Mouse (Mus musculus): ENCODE data around the gene Gpa33. TPM values are rescaled to one million over a fixed set of nuclear protein-coding genes. Genes with fewer than 3 reads are reported as not detected.

The Gpa33 gene
- total and polyA plus RNA-seq, 3 experiments: not detected

DNA sequence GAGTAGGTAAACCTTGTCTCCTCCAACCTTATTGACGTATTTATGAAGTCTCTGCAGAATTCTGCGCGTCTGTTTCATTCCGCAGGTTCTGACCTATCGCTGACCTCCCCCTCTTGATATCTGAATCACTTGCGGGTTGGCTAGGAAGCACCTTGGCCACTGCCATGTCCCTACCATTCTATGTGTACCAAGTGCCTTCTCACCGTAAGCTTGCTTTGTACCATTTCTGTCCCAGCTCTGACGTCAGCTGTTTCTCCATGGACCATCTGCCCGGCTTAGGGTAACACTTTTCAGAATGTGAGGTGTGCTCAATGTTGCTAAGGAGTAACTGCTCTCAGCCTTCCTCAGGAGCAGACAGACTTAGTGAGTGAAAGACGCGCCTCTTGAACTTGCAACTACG, 40.8 kb downstream of the Gpa33 start:
- Histone ChIP-seq H3K4me3 (no peak overlapping the region), H3K27me3 (ENCODE audit: control insufficient read depth, insufficient read depth, low read length) (no peaks in the 10 kb centered on the region), H3K79me2 (replicated peaks; ENCODE audit: control insufficient read depth, insufficient read depth, low read length) (no peaks in the 10 kb centered on the region), H3K36me3 (ENCODE audit: control insufficient read depth, insufficient read depth, low read length) (no peaks in the 10 kb centered on the region), H3K27ac (no peak overlapping the region), H3K9ac (ENCODE audit: low read depth, low read length) (no peak overlapping the region), H3K4me1 (ENCODE audit: control insufficient read depth, insufficient read depth, low read length) (no peaks in the 10 kb centered on the region)
- intact Hi-C loops (cut with DNase I): no loop called here
- WGBS: 92% methylated on average over 12 of the region's 12 CpGs
- no peak for TF ChIP-seq POLR2A (IDR thresholded peaks at IDR 0.05; ENCODE audit: insufficient read depth, low read depth, low read length)
- TF ChIP-seq CTCF (IDR thresholded peaks at IDR 0.05): no peak
- no peak for TF ChIP-seq EP300 (IDR thresholded peaks at IDR 0.05; ENCODE audit: insufficient read depth, low read depth, low read length)
- DNase-seq: no peak

GRCm38 (mm10) chr1:166172992-166173391, 43.0 kb downstream of the Gpa33 start:
- Histone ChIP-seq H3K4me3 (no peak overlapping the region), H3K27ac (no peak overlapping the region), H3K36me3 (ENCODE audit: control insufficient read depth, insufficient read depth, low read length) (no peaks in the 10 kb centered on the region), H3K4me1 (ENCODE audit: control insufficient read depth, insufficient read depth, low read length) (no peaks in the 10 kb centered on the region), H3K9ac (ENCODE audit: low read depth, low read length) (no peak overlapping the region), H3K79me2 (replicated peaks; ENCODE audit: control insufficient read depth, insufficient read depth, low read length) (no peaks in the 10 kb centered on the region), H3K27me3 (ENCODE audit: control insufficient read depth, insufficient read depth, low read length) (no peaks in the 10 kb centered on the region)
- WGBS: 49% methylated on average over 3 of the region's 3 CpGs
- no peak for TF ChIP-seq CTCF (IDR thresholded peaks at IDR 0.05)
- no peak for TF ChIP-seq EP300 (IDR thresholded peaks at IDR 0.05; ENCODE audit: insufficient read depth, low read depth, low read length)
- no peak for TF ChIP-seq POLR2A (IDR thresholded peaks at IDR 0.05; ENCODE audit: insufficient read depth, low read depth, low read length)
- intact Hi-C loops (cut with DNase I): no loop called here
- no peak for DNase-seq

DNA sequence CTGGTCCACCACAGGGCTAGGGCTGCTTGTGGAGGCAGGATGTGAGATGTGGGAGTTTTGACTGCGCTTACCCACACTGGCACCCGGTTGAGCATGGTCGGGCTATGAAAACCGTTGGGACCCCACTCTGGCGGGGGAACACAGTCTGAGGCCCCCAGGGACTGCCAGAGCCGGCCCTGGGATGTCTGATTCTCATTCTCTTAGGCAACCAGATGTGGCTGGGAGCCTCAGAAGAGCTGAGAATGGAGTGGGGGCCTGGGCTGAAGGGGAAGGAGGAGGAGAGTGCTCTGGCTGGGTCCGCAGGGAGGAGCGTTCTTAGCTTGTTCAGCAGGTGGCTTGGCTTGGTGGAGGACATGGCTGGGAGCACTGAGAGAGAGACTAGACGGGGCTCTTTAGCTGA, 43.6 kb downstream of the Gpa33 start:
- Histone ChIP-seq H3K27me3 (ENCODE audit: control insufficient read depth, insufficient read depth, low read length) (no peaks in the 10 kb centered on the region), H3K4me1 (ENCODE audit: control insufficient read depth, insufficient read depth, low read length) (no peaks in the 10 kb centered on the region), H3K79me2 (replicated peaks; ENCODE audit: control insufficient read depth, insufficient read depth, low read length) (no peaks in the 10 kb centered on the region), H3K27ac (no peak overlapping the region), H3K36me3 (ENCODE audit: control insufficient read depth, insufficient read depth, low read length) (no peaks in the 10 kb centered on the region), H3K9ac (ENCODE audit: low read depth, low read length) (no peak overlapping the region), H3K4me3 (no peak overlapping the region)
- 71% methylated on average over 9 of the region's 9 CpGs for WGBS
- no peak for DNase-seq
- intact Hi-C loops (cut with DNase I): no loop called here
- TF ChIP-seq CTCF (IDR thresholded peaks at IDR 0.05) (no peak), EP300 (IDR thresholded peaks at IDR 0.05; ENCODE audit: insufficient read depth, low read depth, low read length) (no peak), POLR2A (IDR thresholded peaks at IDR 0.05; ENCODE audit: insufficient read depth, low read depth, low read length) (no peak)

GRCm38 (mm10) chr1:166181510-166181909, 51.5 kb downstream of the Gpa33 start:
- Histone ChIP-seq H3K4me3 (no peak overlapping the region), H3K27ac (no peak overlapping the region), H3K4me1 (ENCODE audit: control insufficient read depth, insufficient read depth, low read length) (no peaks in the 10 kb centered on the region; the same call in 1 of the 2 replicates), H3K9ac (ENCODE audit: low read depth, low read length) (no peak overlapping the region), H3K36me3 (ENCODE audit: control insufficient read depth, insufficient read depth, low read length) (no peaks in the 10 kb centered on the region), H3K79me2 (replicated peaks; ENCODE audit: control insufficient read depth, insufficient read depth, low read length) (no peaks in the 10 kb centered on the region), H3K27me3 (ENCODE audit: control insufficient read depth, insufficient read depth, low read length) (no peaks in the 10 kb centered on the region)
- WGBS: 90% methylated on average over 7 of the region's 7 CpGs
- TF ChIP-seq CTCF (IDR thresholded peaks at IDR 0.05): no peak
- TF ChIP-seq POLR2A (IDR thresholded peaks at IDR 0.05; ENCODE audit: insufficient read depth, low read depth, low read length): no peak
- TF ChIP-seq EP300 (IDR thresholded peaks at IDR 0.05; ENCODE audit: insufficient read depth, low read depth, low read length): no peak
- DNase-seq: no peak
- intact Hi-C loops (cut with DNase I): no loop called here

DNA sequence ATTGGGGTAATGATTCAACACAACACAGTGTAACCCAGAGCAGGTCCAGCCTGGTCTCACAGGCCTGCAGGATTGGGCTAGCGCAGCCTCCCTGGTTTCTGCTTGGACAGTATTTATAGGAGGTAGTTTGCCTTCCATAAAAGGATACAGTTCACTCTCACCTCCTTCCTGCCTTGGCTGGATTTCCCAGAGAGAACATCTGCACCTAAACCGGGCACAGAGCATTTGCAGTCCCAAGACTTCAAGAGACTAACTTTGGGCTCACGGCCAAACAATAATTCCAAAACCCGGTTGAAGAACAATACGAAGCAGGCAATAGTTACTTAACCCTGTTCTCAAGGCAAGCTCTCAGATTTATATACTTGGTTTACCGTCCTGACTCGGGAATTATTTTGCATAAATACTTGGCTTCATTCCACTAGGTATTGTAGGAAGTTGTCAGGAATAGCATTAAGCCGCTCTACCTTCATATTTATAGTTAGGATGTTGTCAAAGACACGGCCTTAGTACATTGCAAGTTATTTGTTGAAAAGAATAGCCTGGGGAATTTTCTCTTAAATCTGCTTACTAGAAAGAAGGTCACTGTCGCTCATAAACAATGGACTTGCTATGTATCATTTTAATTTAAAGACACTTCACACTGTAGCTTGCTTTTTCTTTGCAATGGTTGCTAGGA, 53.1 kb downstream of the Gpa33 start:
- 28% methylated on average over 10 of the region's 10 CpGs for WGBS
- Histone ChIP-seq H3K27me3 (ENCODE audit: control insufficient read depth, insufficient read depth, low read length) (no peaks in the 10 kb centered on the region), H3K79me2 (replicated peaks; ENCODE audit: control insufficient read depth, insufficient read depth, low read length) (no peaks in the 10 kb centered on the region), H3K36me3 (ENCODE audit: control insufficient read depth, insufficient read depth, low read length) (no peaks in the 10 kb centered on the region), H3K27ac (no peak overlapping the region), H3K4me3 (no peak overlapping the region), H3K9ac (ENCODE audit: low read depth, low read length) (no peak overlapping the region), H3K4me1 (ENCODE audit: control insufficient read depth, insufficient read depth, low read length) (no peaks in the 10 kb centered on the region; the same call in 1 of the 2 replicates)
- peak in 1 of 2 experiments; percentile 12 for DNase-seq
- intact Hi-C loops (cut with DNase I): no loop called here
- TF ChIP-seq POLR2A (IDR thresholded peaks at IDR 0.05; ENCODE audit: insufficient read depth, low read depth, low read length): no peak
- TF ChIP-seq CTCF (IDR thresholded peaks at IDR 0.05): no peak
- no peak for TF ChIP-seq EP300 (IDR thresholded peaks at IDR 0.05; ENCODE audit: insufficient read depth, low read depth, low read length)

DNA sequence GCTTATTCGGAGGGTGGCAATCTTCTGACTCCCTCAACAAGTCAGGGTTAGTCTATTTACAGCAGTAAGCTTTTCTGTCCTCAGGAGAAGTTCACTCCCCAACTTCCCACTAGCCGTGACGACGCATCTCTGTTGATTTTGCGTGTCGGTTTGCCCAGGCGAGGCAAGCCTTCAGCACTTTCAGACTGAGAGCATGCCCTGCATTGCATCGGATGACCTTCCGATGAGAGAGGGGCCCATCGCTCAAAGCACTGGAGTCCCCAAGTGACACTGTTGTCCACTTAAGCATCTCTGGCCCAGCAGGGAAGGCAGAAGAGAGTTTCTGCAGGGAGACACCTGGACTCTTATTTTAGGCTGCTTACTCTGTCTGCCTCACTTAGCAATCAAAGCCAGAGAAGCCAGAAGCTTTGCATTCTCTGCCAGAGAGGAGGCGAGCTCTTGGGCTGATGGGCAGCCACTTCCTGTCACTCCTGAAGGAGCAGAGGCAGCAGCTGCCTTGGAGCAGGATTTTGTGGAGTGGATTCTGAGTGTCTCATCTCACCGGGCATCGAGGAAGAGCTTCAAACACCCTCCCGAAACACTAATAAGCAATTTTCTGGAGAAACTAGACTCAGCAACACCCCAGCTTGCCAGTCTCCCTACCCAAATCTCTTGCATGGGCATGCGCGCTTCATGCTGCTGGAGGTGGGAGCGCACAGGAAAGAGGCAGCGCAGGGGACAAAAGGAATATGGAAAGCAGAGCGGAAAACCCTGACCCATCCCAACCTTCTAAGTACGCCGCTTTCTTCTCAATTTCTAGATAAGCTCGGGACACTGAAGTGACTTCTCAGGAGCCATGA, 54.6 kb downstream of the Gpa33 start:
- DNase-seq: no peak
- no peaks in the 10 kb centered on the region for H3K36me3 ChIP-seq (ENCODE audit: control insufficient read depth, insufficient read depth, low read length)
- no peak overlapping the region for H3K4me3 ChIP-seq
- 65% methylated on average over 22 of the region's 22 CpGs for whole genome bisulfite sequencing
- H3K79me2 ChIP-seq (replicated peaks; ENCODE audit: control insufficient read depth, insufficient read depth, low read length): no peaks in the 10 kb centered on the region
- TF ChIP-seq CTCF (IDR thresholded peaks at IDR 0.05) (no peak), POLR2A (IDR thresholded peaks at IDR 0.05; ENCODE audit: insufficient read depth, low read depth, low read length) (no peak), EP300 (IDR thresholded peaks at IDR 0.05; ENCODE audit: insufficient read depth, low read depth, low read length) (no peak)
- intact Hi-C loops (cut with DNase I): no loop called here
- H3K27ac ChIP-seq: no peak overlapping the region
- no peaks in the 10 kb centered on the region; the same call in 1 of the 2 replicates for H3K4me1 ChIP-seq (ENCODE audit: control insufficient read depth, insufficient read depth, low read length)
- H3K9ac ChIP-seq (ENCODE audit: low read depth, low read length): no peak overlapping the region
- H3K27me3 ChIP-seq (ENCODE audit: control insufficient read depth, insufficient read depth, low read length): no peaks in the 10 kb centered on the region
